Mouse (Mus musculus): ENCODE measurements around the gene Cers6.

GRCm38 (mm10) chr2:69128321-69128720 is 267.1 kb downstream of the Cers6 start:
- TF ChIP-seq CTCF (IDR thresholded peaks at IDR 0.05; ENCODE audit: borderline replicate concordance, control insufficient read depth, extremely low read depth, insufficient read depth, low read length, poor library complexity) = no peak
- no peak for TF ChIP-seq POLR2A (IDR thresholded peaks at IDR 0.05; ENCODE audit: control insufficient read depth, extremely low read depth, insufficient read depth, low read length, poor library complexity)
